Mouse (Mus musculus) lung, postnatal 36 days (tissue): ENCODE data around the gene Map2k7.

Experiments
- DNase-seq: peaks from one replicate; pipeline ENCODE4 v3.0.0; 2022; ENCODE audit warnings: mixed read lengths

Gene Map2k7

GRCm38 (mm10) chr8:4238434-4239192 lies at the start of gene Map2k7, which contains the start of gene Gm49320:
Gene Map2k7, plus strand, starts transcription at chr8:4238740.
Gene Gm49320, plus strand, starts transcription at chr8:4238865.
- DNase-seq = peak; percentile 100

- DNase-seq = no peak
Observed at GRCm38 (mm10) chr8:4189031-4189722, 49.4 kb upstream of the Map2k7 start.

GRCm38 (mm10) chr8:4192305-4192704 lies 46.2 kb upstream of the Map2k7 start:
- no peak for DNase-seq

- DNase-seq = peak; percentile 94
Observed at GRCm38 (mm10) chr8:4192807-4193587, 45.5 kb upstream of the Map2k7 start.

GRCm38 (mm10) chr8:4193588-4193894 lies 45.0 kb upstream of the Map2k7 start:
- DNase-seq = no peak

- DNase-seq = no peak
Observed at GRCm38 (mm10) chr8:4201321-4201720, 37.2 kb upstream of the Map2k7 start.

- DNase-seq = no peak
Observed at GRCm38 (mm10) chr8:4205246-4206123, 33.1 kb upstream of the Map2k7 start.

GRCm38 (mm10) chr8:4206182-4207015 lies 32.1 kb upstream of the Map2k7 start:
- peak; percentile 16 for DNase-seq

GRCm38 (mm10) chr8:4207016-4207350 lies 31.6 kb upstream of the Map2k7 start:
- no peak for DNase-seq

GRCm38 (mm10) chr8:4211097-4211496 lies 27.4 kb upstream of the Map2k7 start:
- no peak for DNase-seq

GRCm38 (mm10) chr8:4212809-4213209 lies 25.7 kb upstream of the Map2k7 start:
- DNase-seq = peak; percentile 35

- DNase-seq = peak; percentile 81
Observed at GRCm38 (mm10) chr8:4213210-4214005, 25.1 kb upstream of the Map2k7 start.

- DNase-seq = peak; percentile 90
Observed at GRCm38 (mm10) chr8:4214006-4214980, 24.2 kb upstream of the Map2k7 start.

- no peak for DNase-seq
Observed at GRCm38 (mm10) chr8:4216296-4216695, 22.2 kb upstream of the Map2k7 start.

- peak; percentile 34 for DNase-seq
Observed at GRCm38 (mm10) chr8:4216791-4217621, 21.5 kb upstream of the Map2k7 start, which contains the start of gene Prr36. Gene Prr36, minus strand, starts transcription at chr8:4217459.

GRCm38 (mm10) chr8:4219617-4220016 lies 18.9 kb upstream of the Map2k7 start:
- no peak for DNase-seq

GRCm38 (mm10) chr8:4222059-4222458 lies 16.5 kb upstream of the Map2k7 start:
- no peak for DNase-seq

- no peak for DNase-seq
Observed at GRCm38 (mm10) chr8:4226323-4226722, 12.2 kb upstream of the Map2k7 start.
